Mouse (Mus musculus): ENCODE data around the gene Kif4.

The Kif4 gene

DNA sequence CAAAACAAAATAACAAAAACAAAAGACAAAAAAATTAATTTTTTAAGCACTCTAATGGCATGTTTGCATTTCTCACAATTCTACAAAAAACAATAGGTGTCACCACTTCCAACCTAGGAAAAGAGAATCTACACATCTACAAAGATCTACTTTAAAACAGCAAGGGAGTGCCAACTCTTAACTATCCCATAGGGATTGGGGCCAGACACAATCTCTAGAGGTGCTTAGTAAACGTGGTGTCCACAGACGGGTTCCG lies at the start of gene Kif4:
Gene Kif4, plus strand, starts transcription at position 192 of the 256 bp plus-strand sequence.
- no peak for DNase-seq (ENCODE audit: extremely low read depth, low read depth)

DNA sequence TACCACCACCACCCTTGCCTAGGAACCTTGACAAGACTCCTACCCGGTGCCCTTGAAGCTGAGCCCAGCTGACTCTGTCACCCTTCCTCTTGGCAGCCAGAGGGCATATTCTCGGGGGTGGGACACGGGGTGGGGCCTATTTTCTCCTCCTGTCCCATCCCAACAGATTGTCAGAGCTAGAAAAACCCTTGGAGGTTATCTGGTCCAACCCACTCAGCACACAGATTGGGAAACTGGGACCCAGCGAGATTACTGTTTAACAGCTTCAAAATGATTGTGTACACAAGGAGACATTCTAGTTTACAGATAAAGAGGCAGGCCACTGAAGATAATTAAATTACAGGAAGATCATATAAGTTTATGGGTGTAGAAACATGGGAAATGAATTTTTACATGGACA lies 30.7 kb upstream of the Kif4 start, which contains the start of gene P2ry4:
Gene P2ry4, minus strand, starts transcription at position 79 of the 400 bp plus-strand sequence.
- DNase-seq (ENCODE audit: extremely low read depth, low read depth): no peak

DNA sequence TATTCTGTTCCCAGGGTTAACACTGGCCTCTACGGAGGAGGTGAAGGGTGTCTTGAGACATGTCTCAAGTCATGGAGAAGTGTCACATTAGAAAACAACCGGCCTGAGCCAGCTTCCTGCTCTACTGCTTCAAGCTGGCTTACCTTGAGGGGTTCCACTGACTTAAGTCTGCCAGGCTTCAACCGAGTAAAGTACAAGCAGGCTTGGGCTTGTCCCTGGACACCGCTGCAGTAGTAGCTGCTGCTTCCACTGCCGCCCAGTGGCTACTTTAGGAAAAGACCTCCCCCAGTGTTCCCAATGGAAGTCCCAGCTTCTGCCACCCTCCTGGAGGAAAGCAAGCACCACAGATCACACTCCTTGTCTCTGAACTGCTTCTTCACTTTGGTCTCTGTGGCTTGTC lies 28.1 kb upstream of the Kif4 start:
- no peak for DNase-seq (ENCODE audit: extremely low read depth, low read depth)

DNA sequence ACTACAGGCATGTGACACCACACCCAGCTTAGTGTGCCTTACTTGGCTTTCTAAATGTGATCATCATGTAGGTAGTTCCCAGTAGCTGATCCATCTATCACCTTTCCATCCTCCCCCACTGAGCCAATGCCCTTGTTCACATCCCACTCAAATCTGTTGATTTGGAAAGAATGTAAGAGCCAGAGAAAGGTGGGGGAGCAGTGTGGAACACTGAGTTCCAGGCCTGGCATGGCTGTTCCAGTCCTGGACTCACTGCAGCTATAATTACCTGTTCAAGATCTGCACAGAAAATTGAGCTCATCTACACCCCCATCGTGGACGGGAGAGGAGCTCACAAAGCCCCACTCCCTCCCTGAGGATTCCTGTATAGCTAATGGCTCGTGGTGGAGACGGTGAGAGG lies 25.8 kb upstream of the Kif4 start:
- DNase-seq (ENCODE audit: extremely low read depth, low read depth): no peak

DNA sequence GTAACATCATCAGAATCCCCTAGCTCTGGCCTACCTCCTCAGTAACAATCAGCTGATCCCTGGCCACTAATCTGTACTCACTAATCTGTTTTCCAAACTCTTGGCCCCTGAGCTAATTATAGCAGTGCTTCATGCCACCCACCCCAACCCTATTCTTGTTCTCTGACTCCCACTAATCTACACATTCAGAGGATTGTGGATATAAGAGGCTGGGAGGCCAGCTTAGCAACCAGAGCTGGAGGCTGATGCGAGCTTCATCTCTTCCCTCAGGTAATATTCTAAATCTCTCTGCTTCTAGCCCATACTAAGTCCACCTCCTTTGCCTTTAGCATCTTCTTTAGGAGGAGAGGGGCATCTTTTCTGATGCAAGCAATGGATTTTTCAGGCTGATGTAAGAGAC lies 20.2 kb upstream of the Kif4 start, which contains the start of gene Arr3:
Gene Arr3, plus strand, starts transcription at position 184 of the 400 bp plus-strand sequence.
- no peak for DNase-seq (ENCODE audit: extremely low read depth, low read depth)

DNA sequence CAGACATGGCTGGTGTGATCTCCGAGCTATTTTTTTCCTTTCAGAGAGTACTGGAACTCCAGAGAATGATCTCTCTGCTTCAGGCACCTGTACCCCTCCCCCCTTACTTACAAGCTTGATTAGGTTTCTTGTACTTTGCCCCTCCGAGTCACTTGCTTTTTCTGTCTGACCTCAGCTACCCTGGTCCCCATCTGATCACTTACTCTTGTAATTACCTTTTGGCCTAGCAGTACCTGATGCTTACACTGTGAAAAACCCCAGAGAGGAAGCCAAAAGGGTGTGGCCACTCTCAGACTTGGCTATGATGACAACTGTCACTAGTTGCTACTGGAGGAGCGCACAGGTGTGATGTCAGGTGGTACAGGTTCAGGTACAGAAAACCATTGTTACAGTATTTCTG lies 7.0 kb upstream of the Kif4 start:
- DNase-seq (ENCODE audit: extremely low read depth, low read depth): no peak

DNA sequence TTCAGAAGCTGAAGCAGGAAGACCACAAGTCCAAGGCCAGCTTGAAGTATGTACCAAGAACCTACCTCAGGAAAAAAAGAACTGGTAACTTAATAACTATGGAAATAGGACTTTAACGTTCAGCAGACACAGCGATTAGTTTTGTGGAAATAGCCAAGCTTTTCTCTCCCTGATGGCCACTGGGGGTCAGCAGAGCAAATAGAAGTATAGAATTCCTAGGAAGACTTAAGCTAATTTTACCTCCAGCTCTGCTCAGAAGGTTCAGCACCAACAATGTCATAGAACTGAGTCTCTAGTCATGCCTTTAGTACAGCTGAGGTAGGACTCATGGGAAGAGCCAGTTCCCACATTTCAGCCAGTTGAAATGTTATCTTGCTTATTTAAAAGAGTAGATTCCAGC lies 4.2 kb upstream of the Kif4 start:
- DNase-seq (ENCODE audit: extremely low read depth, low read depth): no peak

DNA sequence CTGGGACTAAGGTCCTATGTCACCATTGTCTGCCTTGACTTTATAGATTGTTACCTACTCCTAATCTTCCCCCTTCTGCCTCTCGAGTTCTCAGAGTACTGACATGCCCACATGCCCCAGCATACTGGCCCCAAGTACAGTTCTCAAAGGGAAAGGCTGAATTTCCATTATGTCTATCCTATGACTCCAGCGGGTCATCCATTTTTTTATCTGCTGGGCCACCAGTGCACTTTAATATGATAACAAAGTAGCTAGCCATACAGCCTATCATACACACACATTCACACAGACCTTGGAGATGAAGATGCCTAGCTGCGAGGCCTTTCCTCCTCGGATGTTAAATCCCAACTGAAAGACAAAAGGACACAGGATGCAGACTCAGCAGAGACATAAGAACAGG lies 1.3 kb upstream of the Kif4 start:
- DNase-seq (ENCODE audit: extremely low read depth, low read depth): no peak

DNA sequence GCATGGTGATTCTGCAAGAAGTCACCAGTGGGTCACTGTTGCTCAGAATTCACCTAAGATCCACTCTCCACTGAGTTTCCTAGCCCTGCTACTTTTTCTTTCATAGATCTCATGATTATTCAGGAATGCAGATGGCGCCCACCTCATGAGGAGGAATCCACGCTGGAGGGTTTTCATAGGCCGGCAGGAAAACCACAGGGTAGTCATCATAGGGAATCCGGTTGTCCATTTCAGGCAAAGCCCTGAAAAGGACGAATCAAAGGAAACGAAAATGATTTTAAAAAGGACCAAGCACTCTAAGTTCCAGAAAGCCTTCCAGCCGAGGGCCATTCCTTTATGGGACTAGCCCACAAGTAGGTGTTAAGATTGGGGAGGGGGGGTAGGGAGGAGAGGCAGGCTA lies 391 bp upstream of the Kif4 start:
- DNase-seq (ENCODE audit: extremely low read depth, low read depth): no peak

DNA sequence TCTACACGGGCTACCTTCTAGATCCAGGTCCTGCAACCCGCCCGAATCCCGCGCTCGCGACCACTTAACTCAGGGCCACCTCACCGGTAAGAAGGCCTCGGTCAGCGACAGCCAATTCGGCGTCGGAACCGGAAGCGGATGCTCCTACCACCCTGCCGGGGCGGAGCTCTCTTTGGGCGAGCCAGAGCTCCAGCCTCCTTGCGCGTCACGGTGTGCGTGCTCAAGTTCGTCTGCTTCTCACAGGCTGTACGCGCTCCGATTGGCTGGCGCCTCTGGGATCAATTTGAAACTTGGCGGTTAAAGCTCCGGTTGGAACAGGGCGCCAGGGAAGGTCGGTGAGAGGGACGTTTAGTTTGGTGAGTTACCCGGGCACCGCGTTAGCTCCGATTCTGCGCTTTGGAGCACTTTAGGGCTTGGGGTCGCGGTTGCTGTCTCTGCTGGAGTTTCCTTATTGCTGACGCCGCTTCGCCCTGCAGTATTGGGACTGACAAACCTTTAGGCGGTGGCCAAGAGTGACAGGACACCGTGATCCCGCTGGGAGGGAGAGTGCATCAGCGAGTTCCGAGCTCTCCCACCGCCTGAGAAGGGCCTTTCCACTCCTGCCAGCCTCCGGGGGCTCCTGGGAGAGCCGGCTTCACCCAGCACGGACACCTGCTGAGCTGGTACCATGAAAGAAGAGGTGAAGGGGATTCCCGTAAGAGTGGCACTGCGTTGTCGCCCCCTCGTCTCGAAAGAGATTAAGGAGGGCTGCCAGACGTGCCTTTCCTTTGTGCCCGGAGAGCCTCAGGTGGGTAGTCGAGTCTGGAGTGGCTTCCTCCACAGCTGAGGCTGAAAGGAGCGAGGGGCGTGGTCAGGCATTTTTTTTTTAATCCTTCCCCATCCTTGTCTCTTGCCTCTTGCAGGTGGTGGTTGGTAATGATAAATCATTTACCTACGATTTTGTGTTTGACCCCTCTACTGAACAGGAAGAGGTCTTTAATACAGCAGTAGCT lies 561 bp downstream of the Kif4 start, which contains the start of gene Pdzd11:
Gene Pdzd11, minus strand, starts transcription at position 767 of the 992 bp plus-strand sequence.
- DNase-seq (ENCODE audit: extremely low read depth, low read depth): peak; percentile 95

DNA sequence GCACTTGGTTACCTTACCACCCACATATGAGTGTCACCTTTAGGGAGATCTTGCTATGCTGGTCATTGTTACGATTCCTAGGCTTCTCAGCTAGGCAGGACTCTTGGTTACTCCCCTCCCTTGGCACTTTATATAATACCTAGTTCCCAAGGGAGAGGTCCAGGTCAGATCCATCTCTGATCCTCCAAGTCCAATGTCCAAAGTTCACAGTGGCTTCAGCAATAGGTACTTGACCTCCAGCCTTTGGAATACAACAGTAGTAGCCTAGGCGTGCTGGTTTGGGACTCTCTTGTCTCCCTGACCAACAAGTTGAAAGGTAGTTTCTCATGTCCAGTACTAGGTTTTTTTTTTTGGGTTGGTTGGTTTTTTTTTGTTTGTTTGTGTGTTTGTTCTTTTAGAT lies 3.5 kb downstream of the Kif4 start:
- DNase-seq (ENCODE audit: extremely low read depth, low read depth): no peak

DNA sequence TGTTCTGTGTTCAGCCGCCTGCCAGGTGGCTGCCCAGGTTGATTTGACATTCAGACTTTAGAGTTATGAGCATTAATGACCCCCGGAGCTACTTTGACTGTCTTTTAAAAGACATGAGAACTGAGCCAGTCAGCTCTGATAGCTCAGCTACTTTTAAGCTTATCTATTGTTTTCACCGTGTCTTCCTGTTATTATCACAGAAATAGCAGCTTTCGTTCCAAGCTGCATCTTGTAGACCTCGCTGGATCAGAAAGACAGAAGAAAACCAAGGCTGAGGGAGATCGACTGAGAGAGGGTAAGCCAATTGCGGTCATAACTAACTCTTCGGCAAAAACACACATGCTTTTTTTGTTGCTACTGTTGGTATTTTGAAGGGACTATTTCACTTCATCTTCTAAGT lies 12.9 kb downstream of the Kif4 start:
- no peak for DNase-seq (ENCODE audit: extremely low read depth, low read depth)

DNA sequence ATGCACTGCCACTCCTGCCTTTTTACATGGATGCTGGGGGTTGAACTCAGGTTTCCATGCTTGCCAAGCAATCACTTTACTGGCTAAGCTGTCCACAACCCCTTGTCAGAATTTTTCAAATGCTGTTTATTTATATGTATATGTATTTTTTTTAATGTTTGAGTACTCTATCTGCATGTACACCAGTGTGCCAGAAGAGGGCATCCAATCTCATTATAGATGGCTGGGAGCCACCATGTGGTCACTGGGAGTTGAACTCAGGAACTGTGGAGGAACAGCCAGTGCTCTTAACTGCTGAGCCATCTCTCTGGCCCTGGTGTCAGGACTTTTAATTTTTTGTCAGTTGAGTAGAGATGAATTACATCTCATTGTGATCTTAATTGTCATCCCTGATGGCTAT lies 27.3 kb downstream of the Kif4 start:
- DNase-seq (ENCODE audit: extremely low read depth, low read depth): peak; percentile 14

DNA sequence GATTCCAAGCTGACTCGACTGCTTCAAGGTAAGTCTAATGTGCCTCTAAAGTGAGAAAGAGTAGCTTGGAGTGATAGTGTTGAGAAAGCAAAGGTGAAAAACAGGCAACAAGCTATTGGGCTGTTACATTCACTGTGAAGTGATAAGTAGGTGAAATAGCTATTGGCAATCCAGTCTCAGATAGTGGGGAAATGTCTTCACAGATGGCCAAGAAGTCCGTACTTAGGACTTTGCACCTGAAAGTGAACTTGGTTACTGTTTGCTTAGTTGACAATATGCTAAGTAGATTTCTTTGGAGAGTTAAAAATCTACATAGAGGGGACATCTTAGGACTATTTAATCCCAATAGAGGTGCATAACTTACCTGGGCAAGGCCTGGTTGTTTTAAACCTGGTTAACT lies 39.3 kb downstream of the Kif4 start:
- DNase-seq (ENCODE audit: extremely low read depth, low read depth): no peak

DNA sequence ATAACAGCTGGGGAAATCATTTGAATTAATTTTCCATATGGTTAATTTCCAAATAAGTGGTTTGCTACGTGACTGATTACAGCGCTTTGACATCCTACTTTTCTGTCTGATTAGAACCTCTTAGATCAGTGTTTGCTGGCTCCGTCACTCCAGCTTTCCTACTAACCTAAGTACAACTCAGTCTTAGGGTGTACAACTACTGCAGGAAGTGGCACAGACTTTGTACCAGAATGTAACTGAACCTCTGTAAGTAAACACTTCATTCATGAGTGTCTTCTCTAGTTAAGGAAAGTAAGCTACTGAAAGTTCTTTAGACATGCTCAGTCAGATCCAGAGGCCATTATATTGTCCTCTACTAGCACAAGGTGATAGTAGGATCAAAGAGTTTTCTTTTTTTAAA lies 52.7 kb downstream of the Kif4 start:
- no peak for DNase-seq (ENCODE audit: extremely low read depth, low read depth)

DNA sequence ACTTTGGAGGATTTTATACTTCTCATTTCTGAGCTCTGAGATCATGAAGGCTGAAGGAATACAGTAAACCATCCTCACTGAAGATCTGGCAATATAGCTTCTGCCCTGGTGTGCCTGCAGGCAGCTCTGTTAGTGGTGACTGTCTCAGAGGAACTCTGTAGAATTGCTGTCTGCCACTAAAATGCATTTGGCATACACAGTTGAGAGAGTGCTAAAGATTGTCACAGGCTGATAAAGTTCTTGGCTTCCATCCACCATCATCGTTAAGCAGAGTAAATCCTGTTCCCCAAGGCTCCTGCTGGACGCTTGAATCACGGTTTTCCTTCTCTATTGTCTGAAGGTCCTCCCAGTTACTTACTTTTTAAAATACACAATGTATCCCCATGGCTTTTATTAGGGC lies 61.0 kb downstream of the Kif4 start:
- no peak for DNase-seq (ENCODE audit: extremely low read depth, low read depth)

DNA sequence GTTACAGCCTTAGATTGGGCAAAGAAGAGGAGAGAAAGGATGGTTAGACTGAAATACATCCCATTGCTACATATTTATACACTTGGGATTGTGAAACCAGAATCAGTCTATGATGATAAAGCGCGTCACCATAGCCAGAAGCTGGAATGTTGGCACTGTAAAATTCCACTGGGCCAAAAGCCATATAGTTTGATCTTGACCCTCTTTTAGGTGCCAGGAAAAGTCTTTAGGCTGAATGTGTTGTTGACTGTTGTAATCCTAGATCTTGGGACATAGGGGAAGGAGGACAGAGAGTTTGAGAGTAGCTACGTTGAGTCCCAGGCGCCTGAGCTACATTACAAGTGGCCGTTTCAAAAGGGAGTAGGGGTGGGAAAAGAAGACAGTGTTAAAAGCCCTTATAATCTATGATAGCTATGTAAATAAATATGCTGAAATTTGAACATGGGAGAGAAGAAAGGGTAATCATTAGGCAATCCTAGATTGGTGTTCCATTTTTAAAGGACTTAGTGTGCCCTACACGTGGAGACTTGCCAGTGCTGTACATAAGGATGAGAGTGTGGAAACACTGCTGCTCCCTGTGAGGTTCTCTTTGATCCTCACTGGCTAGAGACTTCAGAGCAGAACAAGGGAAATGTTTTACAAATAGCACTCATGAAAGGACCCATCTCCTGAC lies 62.0 kb downstream of the Kif4 start:
- DNase-seq (ENCODE audit: extremely low read depth, low read depth): no peak

DNA sequence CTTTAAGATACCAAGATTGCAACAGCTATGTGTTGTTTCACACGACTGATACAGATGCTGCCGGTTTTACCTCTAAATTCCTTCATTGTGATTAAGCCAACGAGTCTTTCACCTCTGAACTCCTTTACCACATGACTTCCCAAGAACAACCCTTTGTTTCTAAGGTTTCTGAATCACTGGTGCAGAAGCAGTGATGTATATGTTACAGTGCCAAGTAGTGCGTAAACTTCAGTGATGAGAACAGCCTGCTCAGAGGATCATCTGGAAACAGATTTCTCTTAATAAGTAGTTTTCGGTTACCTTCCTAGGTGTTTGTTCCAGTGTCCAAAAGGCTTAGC lies 62.5 kb downstream of the Kif4 start:
- no peak for DNase-seq (ENCODE audit: extremely low read depth, low read depth)

DNA sequence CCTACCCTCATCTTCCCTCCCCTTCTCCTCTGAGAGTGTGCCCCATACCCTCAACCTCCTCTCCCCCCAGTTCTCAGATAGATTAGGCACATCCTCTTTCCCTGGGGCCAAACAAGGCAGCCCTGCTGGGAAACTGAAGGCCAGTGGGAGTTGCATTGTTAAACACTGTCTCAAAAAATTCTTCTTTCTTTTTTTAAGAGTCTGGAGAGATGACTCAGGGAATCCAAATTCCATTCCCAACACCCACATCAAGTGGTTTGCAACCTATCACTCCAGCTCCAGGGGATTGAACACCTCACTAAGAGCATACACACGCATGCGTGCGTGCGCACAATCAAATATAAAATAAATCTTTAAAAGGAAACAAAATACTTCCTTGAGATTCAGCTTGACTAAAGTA lies 71.2 kb downstream of the Kif4 start:
- no peak for DNase-seq (ENCODE audit: extremely low read depth, low read depth)

DNA sequence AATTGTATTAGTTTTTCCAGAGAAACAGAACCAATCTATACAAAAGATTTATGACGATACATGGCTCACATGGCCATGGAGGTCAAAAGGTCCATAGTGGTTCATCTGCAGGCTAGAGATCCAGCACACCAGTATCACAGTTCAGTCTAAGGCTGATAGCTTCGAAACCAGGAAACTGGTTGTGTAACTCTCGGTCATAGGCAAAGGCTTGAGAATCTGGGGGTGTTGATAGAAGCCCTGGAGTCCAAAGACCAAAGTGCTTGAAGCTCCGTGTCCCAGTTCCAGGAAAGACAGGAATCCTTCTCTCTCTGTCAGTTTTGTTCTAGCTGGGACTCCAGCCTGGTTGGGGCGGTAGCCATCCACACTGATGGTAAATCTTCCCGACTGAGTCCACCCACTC lies 82.5 kb downstream of the Kif4 start:
- no peak for DNase-seq (ENCODE audit: extremely low read depth, low read depth)

DNA sequence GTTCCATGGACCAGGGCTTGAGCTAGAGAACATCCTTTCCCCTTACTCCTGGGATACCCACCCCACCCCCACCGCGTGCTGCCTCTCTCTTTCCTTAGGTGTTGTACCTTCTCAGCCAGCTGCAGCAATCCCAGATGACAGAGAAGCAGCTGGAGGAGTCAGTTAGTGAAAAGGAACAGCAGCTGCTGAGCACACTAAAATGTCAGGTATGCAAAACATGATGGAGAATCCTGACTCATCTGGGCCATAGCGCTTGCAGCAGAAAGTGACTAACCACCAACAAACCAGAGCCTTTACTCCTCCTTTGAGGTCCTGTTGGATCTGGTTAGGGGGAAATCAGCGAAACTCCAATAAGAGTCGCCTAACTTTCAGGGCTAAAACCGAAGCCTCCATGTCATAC lies 90.6 kb downstream of the Kif4 start:
- no peak for DNase-seq (ENCODE audit: extremely low read depth, low read depth)

DNA sequence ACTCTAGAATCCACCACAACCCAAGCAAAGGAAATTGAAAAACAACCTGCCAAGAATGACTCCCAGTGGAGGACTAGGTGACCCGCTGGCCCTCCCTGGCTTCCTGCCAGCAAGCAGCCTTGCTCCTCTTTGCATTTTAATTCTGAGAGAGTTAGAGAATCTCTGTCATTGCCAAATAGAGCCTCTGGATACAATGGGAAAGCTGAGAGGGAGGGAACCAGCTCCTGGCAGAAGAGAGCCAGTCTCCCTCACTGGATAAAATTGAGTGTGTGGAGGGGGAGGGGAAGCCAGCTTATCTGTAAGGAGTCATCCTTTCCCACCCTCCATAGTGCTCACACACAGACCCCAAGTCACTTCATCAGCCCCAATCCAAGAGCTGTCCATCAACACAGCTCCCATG lies 103.4 kb downstream of the Kif4 start:
- no peak for DNase-seq (ENCODE audit: extremely low read depth, low read depth)

DNA sequence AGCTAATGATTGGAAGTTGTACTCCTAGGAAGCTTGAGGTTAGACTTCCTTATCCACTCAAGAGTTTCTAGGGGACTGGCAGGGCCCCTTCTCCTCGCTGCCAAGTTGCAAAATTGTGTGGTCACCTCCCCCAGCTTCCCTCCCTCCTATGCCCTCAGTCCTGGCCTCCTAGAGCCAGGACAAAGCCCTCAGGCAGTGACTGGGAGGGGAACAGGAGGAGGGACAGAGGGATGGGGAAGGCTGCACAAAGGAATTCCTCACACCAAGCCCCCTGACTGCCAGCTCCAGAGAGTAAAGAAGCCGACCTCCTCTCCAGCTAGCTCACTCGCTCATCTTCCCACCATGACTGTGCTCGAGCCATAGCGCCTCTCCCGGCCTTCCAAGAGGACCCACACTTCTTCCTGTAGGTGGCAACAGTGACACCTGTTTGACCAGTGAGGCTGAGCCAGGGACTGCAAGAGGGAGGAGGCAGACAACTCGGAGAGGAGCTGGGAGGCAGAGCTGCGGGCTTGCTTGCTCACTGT lies 104.2 kb downstream of the Kif4 start, which contains the start of gene Gdpd2:
Gene Gdpd2, plus strand, starts transcription at position 209 of the 524 bp plus-strand sequence.
- DNase-seq (ENCODE audit: extremely low read depth, low read depth): no peak

Data from MEL-GATA-1-ER (cell line).